Mouse (Mus musculus): Measurements from ENCODE around the gene Kcnab1.

DNA sequence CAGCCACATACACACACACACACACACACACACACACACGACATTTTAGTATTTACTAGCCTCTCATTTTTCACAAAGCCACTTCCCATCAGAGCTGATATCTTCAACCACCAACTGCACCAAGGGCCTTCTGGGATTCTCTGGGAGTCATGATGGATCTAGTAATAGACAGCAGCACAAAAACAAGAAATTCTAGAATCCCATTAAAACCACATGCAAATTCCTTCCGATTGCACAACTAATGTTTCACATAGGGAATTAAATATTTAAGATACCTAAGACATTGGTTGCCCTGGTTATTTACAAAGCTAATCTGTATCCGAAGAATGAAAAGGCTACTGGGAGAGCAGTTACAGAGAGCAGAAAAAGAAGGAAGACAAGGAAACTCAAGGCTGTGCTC, 29.6 kb downstream of the Kcnab1 start:
- TF ChIP-seq CTCF (IDR thresholded peaks at IDR 0.05; ENCODE audit: low read depth, low read length) = no peak
- TF ChIP-seq POLR2A (IDR thresholded peaks at IDR 0.05; ENCODE audit: borderline replicate concordance, low read depth, low read length) = no peak

Measured in bone marrow macrophage, adult 2 months (primary cell).